Mouse (Mus musculus) olfactory bulb, adult 2 months (tissue): ENCODE results near the gene Lyar.

Experiments used
- CTCF ChIP-seq: fragments of 200-500 bp; IDR thresholded peaks from 2 replicates; pipeline ENCODE4 v1.5.1; 2012; ENCODE audit warnings: low read depth, mild to moderate bottlenecking, low read length, moderate library complexity; ENCODE audit not compliant: insufficient read depth
- POLR2A ChIP-seq: fragments of 200-500 bp; IDR thresholded peaks from 2 replicates; pipeline ENCODE4 v1.6.1; 2012; ENCODE audit warnings: mild to moderate bottlenecking, low read depth, low read length, moderate library complexity; ENCODE audit not compliant: insufficient read depth

- TF ChIP-seq CTCF (no peak), POLR2A (no peak)
These were observed 23.3 kb upstream of the Lyar start for GRCm38 (mm10) chr5:38196821-38197481.
